Mouse (Mus musculus) midbrain, postnatal 0 days (tissue): ENCODE measurements around the gene Ddx24. TPM values are rescaled to one million over a fixed set of nuclear protein-coding genes. Genes with fewer than 3 reads are reported as not detected.
A peak's percentile ranks its signal among the peaks of the same experiment; 100 is the strongest.

ENCODE experiments used
- ATAC-seq: fragments of 200-750 bp; cut with Nextera tagmentation; 2 replicates; pipeline ENCODE4 v1.8.0; 2017; ENCODE audit warnings: moderate number of reproducible peaks, mild to moderate bottlenecking, moderate TSS enrichment, moderate library complexity; ENCODE audit not compliant: low FRiP score
- DNase-seq: peaks from one replicate; pipeline ENCODE4 v3.0.0-alpha.2; 2015; ENCODE audit warnings: low spot score
- H3K27ac ChIP-seq: fragments of 300-500 bp; sonication (generic); 2 replicates; pipeline ENCODE4 v1.5.1; 2014; ENCODE audit warnings: low read depth, mild to moderate bottlenecking, low read length, mixed read lengths
- H3K27me3 ChIP-seq: fragments of 300-500 bp; sonication (generic); 2 replicates; pipeline ENCODE4 v1.6.1; 2014; ENCODE audit warnings: low read length, control low read depth, mixed read lengths; ENCODE audit not compliant: insufficient read depth
- H3K36me3 ChIP-seq: fragments of 300-500 bp; sonication (generic); 2 replicates; pipeline ENCODE4 v1.6.1; 2014; ENCODE audit warnings: low read length, control low read depth, mixed read lengths; ENCODE audit not compliant: insufficient read depth
- H3K4me1 ChIP-seq: fragments of 300-500 bp; sonication (generic); 2 replicates; pipeline ENCODE4 v1.6.1; 2014; ENCODE audit warnings: mild to moderate bottlenecking, control low read depth, antibody characterized with exemption, low read length, mixed read lengths; ENCODE audit not compliant: insufficient read depth
- H3K4me2 ChIP-seq: fragments of 300-500 bp; sonication (generic); 2 replicates; pipeline ENCODE4 v1.6.1; 2014; ENCODE audit warnings: low read depth, mild to moderate bottlenecking, low read length, mixed read lengths; ENCODE audit not compliant: poor library complexity, severe bottlenecking
- H3K4me3 ChIP-seq: fragments of 300-500 bp; sonication (generic); 2 replicates; pipeline ENCODE4 v1.5.1; 2014; ENCODE audit warnings: low read depth, mild to moderate bottlenecking, low read length, moderate library complexity
- H3K9ac ChIP-seq: fragments of 300-500 bp; sonication (generic); replicated peaks from 2 replicates; pipeline ENCODE4 v1.6.1; 2014; ENCODE audit warnings: mild to moderate bottlenecking, low read length, moderate library complexity, mixed read lengths; ENCODE audit not compliant: poor library complexity, severe bottlenecking
- H3K9me3 ChIP-seq: fragments of 300-500 bp; sonication (generic); 2 replicates; pipeline ENCODE4 v1.6.1; 2016; ENCODE audit warnings: low read length, control low read depth
- CTCF ChIP-seq: IDR thresholded peaks from 2 replicates; pipeline ENCODE4 v1.5.1; 2016; ENCODE audit warnings: antibody characterized with exemption, mild to moderate bottlenecking
- WGBS: fragments of 180-500 bp; shearing (Covaris S2); extraction: QIAGEN DNeasy Blood & Tissue Kit; methylation state at CpG from one replicate; pipeline ENCODE4 v1.1.7; 2014; 5-methylcytosine and 5-hydroxymethylcytosine counted together
- polyA plus RNA-seq: library from polyadenylated mRNA; unstranded; fragments of >200 nt; fragmentation: Nextera tagmentation; extraction: Ambion mirVana; gene quantifications from 2 replicates; pipeline ENCODE4 v1.2.1, GENCODE M21; 2015
- total RNA-seq: library from RNA; depleted of rRNA; stranded (reverse); fragments of >200 nt; gene quantifications from 2 replicates; pipeline ENCODE4 v1.2.3, GENCODE M21; 2014

The Ddx24 gene
- total and polyA plus RNA-seq, 2 experiments from 2014 or later: 140 to 245 TPM

GRCm38 (mm10) chr12:103393528-103393927 is 32.1 kb downstream of the Ddx24 start:
- no peak for DNase-seq
- no peak for TF ChIP-seq CTCF
- H3K27ac ChIP-seq: no peak overlapping the region
- no peaks in the 10 kb centered on the region for H3K9me3 ChIP-seq
- no peak overlapping the region for H3K4me3 ChIP-seq
- no peaks in the 10 kb centered on the region for H3K27me3 ChIP-seq
- no peak overlapping the region for H3K9ac ChIP-seq
- WGBS: 35% methylated on average over 6 of the region's 6 CpGs
- no peak for ATAC-seq
- H3K4me1 ChIP-seq: peaks cover 9% of the 10 kb centered on the region; the same call in 1 of the 2 replicates
- H3K4me2 ChIP-seq: no peak overlapping the region
- H3K36me3 ChIP-seq: 0 out of 2 replicates have a peak, but pooled peaks cover 2% of the 10 kb centered on the region

- ATAC-seq: no peak
- no peak for TF ChIP-seq CTCF
- no peak overlapping the region for H3K4me3 ChIP-seq
- H3K4me2 ChIP-seq: no peak overlapping the region
- no peak for DNase-seq
- H3K36me3 ChIP-seq: 0 out of 2 replicates have a peak, but pooled peaks cover 2% of the 10 kb centered on the region
- H3K9me3 ChIP-seq: no peaks in the 10 kb centered on the region
- WGBS: 94% methylated on average over 7 of the region's 7 CpGs
- no peak overlapping the region for H3K9ac ChIP-seq
- no peaks in the 10 kb centered on the region for H3K27me3 ChIP-seq
- H3K27ac ChIP-seq: no peak overlapping the region
- peaks cover 9% of the 10 kb centered on the region; the same call in 1 of the 2 replicates for H3K4me1 ChIP-seq
These were observed 34.5 kb downstream of the Ddx24 start for GRCm38 (mm10) chr12:103391098-103391497.

- H3K4me3 ChIP-seq: no peak overlapping the region
- no peak overlapping the region for H3K9ac ChIP-seq
- WGBS: 80% methylated on average over 4 of the region's 4 CpGs
- H3K9me3 ChIP-seq: no peaks in the 10 kb centered on the region
- peaks cover 9% of the 10 kb centered on the region; the same call in 1 of the 2 replicates for H3K4me1 ChIP-seq
- ATAC-seq (no peak), DNase-seq (no peak)
- H3K27ac ChIP-seq: no peak overlapping the region
- no peak for TF ChIP-seq CTCF
- peak overlapping the region; percentile 90; the same call in 1 of the 2 replicates for H3K4me2 ChIP-seq
- H3K27me3 ChIP-seq: no peaks in the 10 kb centered on the region
- 0 out of 2 replicates have a peak, but pooled peaks cover 2% of the 10 kb centered on the region for H3K36me3 ChIP-seq
These were observed 35.6 kb downstream of the Ddx24 start for GRCm38 (mm10) chr12:103389982-103390381.

- Histone ChIP-seq H3K36me3 (0 out of 2 replicates have a peak, but pooled peaks cover 2% of the 10 kb centered on the region), H3K4me2 (peak overlapping the region; percentile 90), H3K9ac (peak overlapping the region; percentile 85), H3K9me3 (no peaks in the 10 kb centered on the region), H3K4me1 (peaks cover 9% of the 10 kb centered on the region; the same call in 1 of the 2 replicates), H3K4me3 (peak overlapping the region; percentile 61), H3K27ac (no peak overlapping the region), H3K27me3 (no peaks in the 10 kb centered on the region)
- ATAC-seq (no peak), DNase-seq (no peak)
- 41% methylated on average over 2 of the region's 2 CpGs for WGBS
- TF ChIP-seq CTCF: no peak
These were observed 36.3 kb downstream of the Ddx24 start for GRCm38 (mm10) chr12:103389348-103389727.

GRCm38 (mm10) chr12:103388505-103389347 is 36.9 kb downstream of the Ddx24 start, which contains the start of gene Otub2:
Otub2 (plus strand) TSS chr12:103388682.
- Histone ChIP-seq H3K36me3 (0 out of 2 replicates have a peak, but pooled peaks cover 2% of the 10 kb centered on the region), H3K9me3 (no peaks in the 10 kb centered on the region), H3K9ac (peak within 1 kb of the TSS; percentile 85), H3K4me3 (peak within 1 kb of the TSS; percentile 61), H3K27ac (0 out of 2 replicates have a peak within 1 kb of the TSS, but pooled peaks have one; percentile 51), H3K4me1 (peaks cover 9% of the 10 kb centered on the region; the same call in 1 of the 2 replicates), H3K4me2 (peak within 1 kb of the TSS; percentile 90), H3K27me3 (no peaks in the 10 kb centered on the region)
- ATAC-seq (peak; percentile 99), DNase-seq (peak; percentile 98)
- WGBS: under 1% methylated on average over 45 of the region's 58 CpGs
- TF ChIP-seq CTCF: no peak; the same call in 1 of the 2 replicates

GRCm38 (mm10) chr12:103380226-103380625 is 45.4 kb downstream of the Ddx24 start:
- no peaks in the 10 kb centered on the region for H3K9me3 ChIP-seq
- H3K4me2 ChIP-seq: no peak overlapping the region
- DNase-seq: no peak
- no peaks in the 10 kb centered on the region for H3K4me1 ChIP-seq
- H3K4me3 ChIP-seq: no peak overlapping the region
- no peak for TF ChIP-seq CTCF
- H3K27me3 ChIP-seq: no peaks in the 10 kb centered on the region
- H3K9ac ChIP-seq: no peak overlapping the region
- no peaks in the 10 kb centered on the region for H3K36me3 ChIP-seq
- no peak for ATAC-seq
- WGBS: 74% methylated on average over 4 of the region's 4 CpGs
- H3K27ac ChIP-seq: no peak overlapping the region
